Mouse (Mus musculus) hindlimb bud, embryonic 11.5 days (tissue): ENCODE results near the gene Tcp11l2.

Experiments
- DNase-seq: peaks from one replicate; pipeline ENCODE4 v3.0.0-alpha.2; 2012; ENCODE audit warnings: low read depth, low spot score; ENCODE audit errors: extremely low spot score

Tcp11l2 gene

DNA sequence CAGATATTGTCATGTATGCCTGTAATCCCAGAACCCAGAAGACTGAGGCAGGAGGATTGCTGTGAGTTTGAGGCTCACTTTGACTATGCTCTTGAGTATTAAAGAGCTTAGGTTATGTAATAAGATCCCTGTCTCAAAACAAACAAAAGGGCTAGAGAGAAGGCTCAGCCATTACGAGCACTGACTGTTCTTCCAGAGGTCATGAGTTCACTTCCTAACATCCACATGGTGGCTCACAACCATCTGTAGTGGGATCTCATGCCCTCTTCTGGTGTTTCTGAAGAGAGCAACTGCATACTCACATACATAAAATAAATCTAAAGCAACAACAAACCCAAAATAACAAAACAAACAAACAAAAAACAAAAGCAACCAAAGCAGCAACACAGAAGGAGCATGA is 21.7 kb downstream of the Tcp11l2 start:
- no peak for DNase-seq

DNA sequence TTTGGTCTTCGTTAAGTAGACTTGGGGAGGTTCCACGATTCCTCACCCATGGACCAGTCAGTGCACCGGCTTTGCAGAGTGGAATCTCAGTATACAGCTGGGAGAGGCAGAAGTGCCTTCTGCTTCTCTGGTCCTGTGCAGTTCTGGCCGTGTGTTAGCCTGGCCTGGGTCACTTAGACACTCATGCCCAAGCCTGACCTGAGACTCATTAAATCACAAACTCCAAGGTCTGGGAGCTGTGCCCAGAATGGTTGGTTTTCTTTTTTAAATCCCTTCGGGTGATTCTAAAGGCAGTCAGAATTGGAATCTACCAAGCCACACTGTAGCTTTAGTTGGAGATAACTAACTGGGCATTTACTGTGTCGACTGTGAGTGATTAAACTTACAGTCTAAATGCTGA is 23.7 kb downstream of the Tcp11l2 start:
- DNase-seq = no peak

DNA sequence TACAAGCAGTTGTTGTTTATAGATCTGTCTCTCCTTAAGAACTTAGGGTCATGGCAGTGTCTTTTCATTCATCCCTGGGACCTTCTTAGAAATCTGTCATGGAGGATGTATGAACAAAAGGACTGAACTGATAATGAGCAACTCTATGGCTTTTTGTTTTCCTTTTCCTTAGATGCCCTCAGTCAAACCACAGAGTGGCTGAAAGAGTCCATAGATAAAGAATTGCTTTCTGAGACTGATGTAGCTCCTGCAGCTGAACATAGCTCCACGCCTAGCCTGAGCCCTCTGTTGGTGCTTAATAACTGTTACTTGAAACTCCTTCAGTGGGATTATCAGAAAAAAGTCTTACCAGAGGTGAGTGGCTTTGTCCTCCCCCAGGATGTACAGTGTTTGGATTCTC is 27.9 kb downstream of the Tcp11l2 start:
- DNase-seq = no peak

DNA sequence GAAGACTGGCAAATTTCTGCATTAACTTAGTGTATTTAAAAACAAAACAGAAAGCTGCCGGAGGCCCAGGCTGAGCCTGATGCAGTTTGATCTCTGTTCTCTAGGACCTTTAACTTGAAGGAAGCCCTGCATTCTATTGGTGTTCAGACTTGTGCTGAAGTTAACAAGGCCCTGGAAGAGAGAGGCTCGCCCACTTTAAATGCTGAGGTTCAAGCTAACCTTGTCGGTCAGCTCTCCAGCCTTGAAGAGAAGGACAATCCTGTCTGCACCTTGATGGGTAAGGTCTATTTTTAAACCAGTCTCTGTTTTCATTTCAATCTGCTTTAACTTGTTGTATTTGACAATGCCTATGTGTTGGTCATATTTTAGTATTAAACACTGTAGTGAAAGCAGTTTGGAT is 31.9 kb downstream of the Tcp11l2 start:
- DNase-seq = no peak

DNA sequence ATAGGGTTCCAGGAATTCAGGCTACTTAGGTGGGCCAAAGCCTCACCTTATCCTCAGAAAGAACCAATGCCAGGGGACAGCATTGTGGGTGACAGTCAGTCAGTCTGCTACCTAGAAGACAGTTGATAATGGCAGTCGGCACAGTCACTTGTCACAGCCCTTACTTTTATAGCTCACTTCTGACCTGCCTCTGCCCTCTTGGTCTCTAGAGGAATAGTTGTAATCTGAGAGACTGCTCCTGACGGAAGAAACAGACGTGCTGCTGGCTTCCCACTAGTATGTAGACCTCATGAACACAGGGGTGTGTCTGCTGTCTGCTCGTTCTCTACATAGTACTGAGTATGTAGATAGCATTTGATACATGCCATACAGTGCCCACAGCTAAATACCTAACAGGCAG is 33.9 kb downstream of the Tcp11l2 start:
- no peak for DNase-seq

DNA sequence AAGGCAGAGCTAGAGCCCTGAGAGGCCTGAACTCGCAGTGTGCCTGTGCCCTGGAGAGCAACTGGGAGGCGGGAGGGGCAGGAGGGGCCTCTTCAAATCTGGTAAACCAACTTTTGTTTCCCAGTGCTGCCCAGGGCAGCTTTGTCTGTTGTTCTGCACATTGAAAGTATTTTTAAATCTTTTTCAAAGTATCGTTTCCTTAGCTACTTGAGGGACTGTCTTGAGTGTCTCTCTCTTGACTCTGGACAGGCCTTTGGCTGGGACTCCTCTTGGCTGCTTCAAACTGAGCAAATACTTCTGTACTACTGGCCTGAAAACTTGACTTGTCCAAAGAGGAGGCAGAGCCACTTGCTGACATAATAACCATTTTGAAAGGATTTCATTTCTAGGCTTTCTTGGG is 34.4 kb downstream of the Tcp11l2 start:
- no peak for DNase-seq

DNA sequence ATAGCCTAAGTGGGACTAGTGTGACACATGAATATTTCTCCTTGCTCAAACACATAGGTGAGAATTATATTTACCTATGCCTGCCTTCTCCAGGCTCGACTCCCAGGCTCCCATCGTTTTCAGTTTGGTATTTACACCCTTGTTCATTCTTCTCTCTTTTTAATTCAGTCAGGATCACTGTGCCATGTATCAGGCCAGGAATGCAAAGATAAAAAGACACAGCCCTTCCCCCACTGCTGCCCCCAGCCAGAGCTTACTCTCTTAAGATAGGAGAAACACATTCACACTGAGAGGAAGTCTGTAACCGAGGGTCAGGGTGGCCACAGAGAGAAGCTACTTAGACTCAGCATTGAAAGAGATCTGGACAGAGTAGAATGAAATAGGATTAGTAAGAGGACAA is 35.2 kb downstream of the Tcp11l2 start:
- no peak for DNase-seq

DNA sequence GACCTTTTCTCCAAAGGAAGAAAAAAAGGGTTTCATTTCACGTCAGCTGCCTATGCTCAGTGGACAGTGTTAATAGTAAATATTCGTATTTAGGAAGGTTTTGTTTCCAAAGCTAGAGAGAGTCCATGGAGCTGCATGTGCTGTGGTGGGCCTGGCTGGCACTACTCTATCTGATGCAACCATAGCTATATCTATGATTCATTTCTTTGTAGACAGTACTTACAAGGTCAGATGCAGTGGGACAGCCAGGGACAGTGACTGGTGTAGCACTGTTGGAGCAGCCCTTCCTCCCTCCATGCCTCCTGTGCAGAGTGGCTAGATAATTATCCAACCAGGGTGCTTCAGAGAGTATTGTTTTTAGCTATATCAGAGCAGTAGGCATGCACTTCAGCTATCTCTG is 35.9 kb downstream of the Tcp11l2 start:
- no peak for DNase-seq

DNA sequence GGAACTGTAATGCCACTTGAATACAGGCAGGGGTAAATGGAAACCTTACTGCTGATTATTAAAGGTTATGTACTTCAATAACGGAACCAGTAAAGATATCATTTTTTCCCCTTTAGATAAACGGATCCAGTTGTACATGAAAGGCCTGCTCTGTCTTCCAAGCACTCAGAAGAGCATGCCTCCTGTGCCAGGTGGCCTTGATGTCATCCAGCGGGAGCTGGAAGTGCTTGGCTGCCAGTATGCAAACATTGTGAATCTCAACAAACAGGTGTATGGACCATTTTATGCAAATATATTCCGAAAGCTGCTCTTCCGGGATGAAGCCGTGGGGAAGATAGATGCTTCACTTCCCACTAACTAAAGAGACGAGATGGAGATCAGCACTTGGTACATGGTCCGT is 36.9 kb downstream of the Tcp11l2 start:
- DNase-seq = no peak

DNA sequence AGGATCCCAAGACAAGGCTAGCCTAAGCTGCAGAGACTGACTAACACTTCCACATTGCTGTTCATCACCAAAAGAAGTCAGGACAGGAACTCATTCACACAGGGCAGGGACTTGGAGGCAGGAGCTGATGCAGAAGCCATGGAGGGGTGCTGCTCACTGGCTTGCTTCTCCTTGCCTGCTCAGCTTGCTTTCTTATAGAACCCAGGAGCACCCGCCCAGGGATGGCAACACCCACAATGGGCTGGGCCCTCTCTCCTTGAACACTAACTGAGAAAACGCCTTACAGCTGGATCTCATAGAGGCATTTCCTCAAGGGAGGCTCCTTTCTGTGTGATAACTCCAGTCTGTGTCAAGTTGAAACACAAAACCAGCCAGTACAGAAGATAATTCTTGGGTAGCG is 38.6 kb downstream of the Tcp11l2 start:
- DNase-seq = no peak

DNA sequence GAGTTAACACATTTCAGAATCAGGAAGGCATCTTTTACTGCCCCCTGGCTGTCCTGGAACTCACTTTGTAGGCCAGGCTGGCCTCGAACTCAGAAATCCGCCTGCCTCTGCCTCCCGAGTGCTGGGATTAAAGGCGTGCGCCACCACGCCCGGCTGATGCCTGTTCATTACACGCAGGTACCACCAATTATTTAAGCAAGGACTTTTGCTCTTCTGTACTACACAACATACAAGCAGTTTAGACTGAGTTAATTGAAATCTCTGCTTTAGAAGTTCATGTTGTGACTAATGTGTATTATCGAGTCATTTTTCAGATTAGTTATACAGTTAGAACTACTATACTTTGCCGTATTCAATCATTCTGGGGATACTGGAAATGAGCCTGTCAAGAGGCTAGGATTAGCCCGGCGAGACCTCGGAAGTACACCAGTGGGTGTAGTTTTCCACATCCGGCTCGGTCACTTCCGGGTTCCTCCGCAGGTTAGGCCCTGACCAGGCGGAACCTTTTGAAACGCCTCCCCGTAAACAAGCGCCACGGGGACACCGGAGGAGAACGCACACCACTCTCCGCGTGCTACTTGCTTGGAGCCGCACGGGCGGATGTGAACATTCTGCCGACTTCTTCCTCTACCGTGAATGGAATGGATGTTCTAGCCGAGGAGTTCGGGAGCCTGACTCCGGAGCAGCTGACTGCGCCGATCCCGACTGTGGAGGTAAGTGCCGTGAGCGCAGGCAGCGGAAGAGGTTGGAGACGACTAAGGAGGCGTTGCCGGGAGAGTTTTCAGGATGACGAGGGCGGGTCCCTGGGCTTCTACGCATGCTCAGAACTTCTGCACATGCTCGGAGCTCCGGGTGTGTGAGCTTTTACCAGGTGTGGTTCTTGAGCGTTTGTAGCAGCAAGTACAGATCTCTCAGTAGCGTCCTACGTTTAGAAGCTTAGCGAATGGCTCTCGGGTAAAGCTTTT is 45.7 kb downstream of the Tcp11l2 start, which contains the start of gene Polr3b:
TSS of gene Polr3b (plus strand) at position 467 of the 965 bp plus-strand sequence.
- peak; percentile 85 for DNase-seq

DNA sequence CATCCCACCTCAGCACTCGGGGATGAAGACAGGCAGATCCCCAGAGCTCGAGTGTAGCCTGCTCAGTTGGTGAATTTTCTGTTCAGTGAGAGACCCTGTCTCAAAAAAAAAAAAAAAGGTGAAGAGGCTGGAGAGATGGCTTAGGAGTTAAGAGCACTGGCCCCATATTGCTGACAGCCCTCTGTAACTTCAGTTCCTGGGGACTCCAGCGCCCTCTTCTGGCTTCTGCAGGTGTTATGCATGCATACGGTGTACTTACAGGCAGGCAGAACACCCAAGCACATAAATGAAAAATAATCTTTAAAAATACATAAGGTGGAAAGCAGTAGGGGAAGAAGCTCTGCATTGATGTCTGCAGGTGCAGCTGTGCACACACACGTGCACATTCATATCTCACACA is 54.8 kb downstream of the Tcp11l2 start:
- no peak for DNase-seq

DNA sequence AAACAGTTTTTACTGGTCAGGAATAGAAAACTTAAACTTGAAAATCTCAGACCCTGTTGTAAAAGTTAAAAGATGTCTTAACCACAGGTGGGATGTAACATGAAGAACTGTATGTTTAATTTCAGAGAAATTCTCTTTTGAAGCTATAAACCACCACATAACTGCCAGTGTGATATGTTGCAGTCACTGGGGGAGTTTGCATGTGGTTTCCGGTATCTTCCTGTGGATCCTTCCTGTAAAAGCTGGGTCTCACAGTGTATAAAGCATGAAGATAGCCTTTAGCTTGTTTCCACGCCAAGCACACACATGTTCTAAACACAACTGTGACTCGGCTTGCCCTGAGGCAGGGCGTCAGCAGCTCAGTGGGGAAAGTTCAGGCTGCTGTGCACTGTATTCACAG is 55.6 kb downstream of the Tcp11l2 start:
- no peak for DNase-seq

DNA sequence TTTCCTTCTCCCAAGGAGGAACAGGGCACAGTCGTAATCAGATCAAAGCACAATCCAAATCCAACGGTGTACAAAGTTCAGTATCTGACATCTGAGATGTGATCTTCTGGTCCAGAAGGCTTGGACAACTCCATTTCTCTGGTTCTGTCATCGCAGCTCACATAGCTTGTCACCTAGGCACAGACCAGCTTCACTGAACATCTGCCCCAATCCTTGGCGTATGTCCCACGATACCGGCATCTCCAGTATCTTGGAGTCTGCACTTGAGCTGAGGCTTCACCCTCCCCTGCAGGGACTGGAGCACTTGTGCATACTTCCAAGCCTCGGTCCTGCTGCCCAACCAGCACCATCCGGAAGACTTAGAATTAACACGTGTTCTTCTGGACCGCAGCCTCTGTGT is 60.2 kb downstream of the Tcp11l2 start:
- DNase-seq = no peak

DNA sequence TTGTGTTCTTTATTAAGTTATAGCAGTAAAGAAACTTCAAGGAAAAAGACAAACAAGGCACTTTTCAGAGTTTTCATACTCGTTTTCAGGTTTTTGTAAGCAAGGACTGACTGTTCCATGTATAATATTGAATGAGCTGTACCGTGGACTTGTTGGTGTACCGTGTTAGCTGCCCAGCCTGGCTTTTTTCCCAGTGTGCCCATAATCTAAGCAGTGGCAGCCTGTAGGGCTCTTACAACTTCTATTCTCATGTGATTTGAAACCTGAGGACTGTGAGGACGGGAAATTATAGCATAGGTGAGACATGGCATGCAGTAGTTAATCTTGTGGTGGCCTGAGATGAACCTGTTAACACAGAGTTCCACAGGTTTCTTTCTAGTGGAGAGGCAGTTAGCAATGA is 62.0 kb downstream of the Tcp11l2 start:
- no peak for DNase-seq

DNA sequence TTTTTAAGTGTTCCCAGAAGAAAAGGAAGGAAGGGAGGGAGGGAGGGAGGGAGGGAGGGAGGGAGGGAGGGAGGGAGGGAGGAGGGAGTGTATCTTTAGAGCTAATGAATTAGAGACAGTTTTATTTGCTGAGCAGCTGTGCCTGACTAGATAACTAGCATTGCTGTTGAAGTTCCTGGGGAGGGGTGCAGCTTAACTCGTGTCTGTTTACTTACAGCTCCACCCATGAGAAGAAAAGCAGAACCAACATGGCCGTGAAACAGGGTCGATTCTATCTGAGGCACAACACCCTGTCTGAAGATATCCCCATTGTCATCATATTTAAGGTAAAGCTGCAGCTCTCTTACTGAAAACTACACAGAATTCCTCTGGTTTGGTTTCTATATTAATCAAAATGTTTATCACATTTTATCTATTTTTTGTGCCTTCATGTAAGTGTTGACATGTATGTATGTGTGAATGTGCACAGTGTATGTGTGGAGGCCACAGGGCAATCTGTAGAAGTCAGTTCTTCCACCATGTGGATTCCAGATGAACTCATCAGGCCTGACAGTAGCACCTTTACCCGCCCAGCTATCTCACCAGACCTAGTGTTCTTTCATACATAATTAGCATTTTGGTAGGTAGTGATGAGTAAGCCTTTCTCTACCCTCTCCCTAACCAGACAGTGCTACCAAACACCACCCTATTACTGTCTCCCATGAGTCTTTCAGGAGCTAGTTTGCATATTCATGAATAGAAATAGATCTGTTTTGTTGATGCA is 63.3 kb downstream of the Tcp11l2 start:
- DNase-seq = no peak

DNA sequence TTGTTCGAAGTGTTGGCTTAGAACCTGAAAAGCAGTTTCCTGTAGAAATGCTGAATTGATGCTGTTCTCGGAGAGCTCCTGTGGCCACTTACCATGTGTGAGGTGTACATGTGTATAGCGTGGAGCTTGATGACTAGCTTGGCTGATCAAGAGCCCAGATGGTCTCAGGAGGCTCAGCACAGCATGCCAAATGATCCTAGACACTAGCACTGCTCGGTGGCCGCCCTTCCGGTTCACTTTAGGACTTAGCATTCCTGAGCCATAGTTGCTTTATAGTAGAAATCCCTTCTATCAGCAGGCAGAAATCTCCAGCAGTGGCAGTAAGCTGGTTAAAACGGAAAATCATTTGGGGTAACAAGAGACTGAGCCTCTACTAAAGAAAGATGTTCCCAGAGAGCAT is 64.4 kb downstream of the Tcp11l2 start:
- DNase-seq = no peak

DNA sequence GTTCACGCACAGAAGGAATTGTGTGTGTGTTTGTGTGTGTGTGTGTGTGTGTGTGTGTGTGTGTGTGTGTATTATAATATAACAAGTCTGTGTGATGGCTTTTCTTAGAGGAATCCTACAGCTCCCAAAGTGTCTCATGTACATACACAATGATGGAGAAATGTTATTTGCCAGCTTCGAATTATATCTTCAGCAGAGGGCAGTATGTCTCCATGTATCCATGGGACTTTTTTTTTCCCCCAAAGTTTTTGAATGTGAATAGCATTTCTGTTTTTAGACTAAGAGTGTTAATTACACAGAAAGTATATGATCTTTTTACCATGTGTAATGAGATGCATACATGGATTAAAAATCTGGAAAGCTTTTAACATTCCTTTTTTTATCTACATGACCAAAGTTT is 65.2 kb downstream of the Tcp11l2 start:
- no peak for DNase-seq

DNA sequence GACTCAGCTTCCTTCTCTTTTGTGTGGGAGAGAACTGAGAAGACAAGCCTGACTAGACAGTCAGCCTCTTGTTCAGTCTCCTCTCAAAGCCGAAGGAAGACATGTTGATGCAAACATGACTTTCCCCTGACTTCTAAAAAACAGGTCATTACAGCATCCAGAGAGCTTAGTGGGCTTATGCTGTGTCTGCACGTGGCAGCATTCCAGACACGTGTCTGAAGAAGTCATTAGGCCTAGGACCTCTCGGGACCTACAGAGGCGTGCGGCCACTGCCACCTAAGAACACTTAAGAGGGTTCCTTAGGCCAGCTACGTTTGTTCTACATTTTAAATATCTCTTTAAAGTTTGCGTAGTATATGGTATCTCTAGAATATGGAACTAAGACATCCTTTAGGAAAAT is 69.5 kb downstream of the Tcp11l2 start:
- DNase-seq = no peak

DNA sequence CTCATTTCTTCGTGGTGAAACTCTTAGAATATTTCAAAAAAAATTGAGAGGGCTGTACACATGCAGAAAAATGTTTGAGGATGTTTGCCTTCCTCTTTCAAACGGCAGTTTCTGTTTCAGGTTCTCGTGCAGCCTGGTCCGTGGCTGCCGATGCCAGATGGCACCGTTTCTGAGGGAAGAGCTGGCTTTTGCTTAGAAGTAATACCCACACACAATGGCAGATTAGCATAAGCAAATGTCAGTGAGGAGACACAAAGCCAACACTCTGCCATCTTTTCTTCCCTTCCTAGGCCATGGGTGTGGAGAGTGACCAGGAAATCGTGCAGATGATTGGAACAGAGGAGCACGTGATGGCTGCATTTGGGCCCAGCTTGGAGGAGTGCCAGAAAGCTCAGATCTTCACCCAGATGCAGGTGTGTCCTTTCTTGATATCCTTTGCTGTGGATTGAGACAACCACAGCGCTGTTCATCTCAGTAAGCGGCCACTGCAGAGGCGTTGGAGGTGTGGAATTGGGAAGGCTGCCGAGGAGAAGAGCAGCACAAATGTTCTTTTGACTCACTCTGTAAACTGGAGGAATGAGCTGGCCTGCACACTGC is 70.2 kb downstream of the Tcp11l2 start:
- no peak for DNase-seq

DNA sequence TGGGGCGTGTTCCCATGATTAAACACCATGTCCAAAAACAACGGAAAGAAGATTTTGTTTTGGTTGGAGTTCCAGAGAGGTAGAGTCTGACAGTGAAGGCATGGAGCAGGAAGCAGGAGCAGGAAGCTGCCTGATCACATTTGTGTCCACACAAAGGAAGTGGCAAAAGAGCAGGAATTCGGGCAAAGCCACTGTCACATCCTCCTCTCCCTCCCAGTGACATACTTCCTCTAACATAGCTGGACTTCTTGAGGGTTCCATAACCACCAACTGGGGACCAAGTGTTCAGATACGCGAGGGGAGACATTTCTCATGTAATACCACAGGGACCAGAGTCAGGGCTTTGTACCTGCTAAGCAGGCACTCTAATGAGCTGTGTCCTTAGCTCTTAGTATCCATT is 70.8 kb downstream of the Tcp11l2 start:
- no peak for DNase-seq

DNA sequence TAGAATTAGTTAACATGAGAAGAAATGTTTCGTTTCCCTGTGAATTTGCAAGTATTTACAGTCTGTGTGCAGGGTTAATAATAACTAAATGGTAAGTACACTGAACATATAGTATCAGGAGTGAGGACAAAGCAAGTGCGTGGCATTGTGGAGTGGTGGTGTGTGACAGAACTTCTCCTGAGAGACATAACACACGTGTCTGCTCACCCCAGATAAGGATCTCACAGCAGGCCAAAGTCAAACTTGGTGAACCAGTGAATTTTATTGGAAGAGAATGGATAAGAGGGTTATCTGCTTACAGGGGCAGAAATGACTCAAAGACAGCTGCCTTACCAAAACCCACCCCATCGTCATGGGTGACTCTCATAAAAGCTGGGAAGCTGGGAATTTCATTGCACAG is 72.5 kb downstream of the Tcp11l2 start:
- DNase-seq = no peak
